Mouse (Mus musculus): ENCODE data around the gene Edar. TPM values are rescaled to one million over a fixed set of nuclear protein-coding genes. Genes with fewer than 3 reads are reported as not detected.

The Edar gene
- polyA plus RNA-seq, 1 experiment, result 0.33 TPM

GRCm38 (mm10) chr10:58640446-58641400, 34.7 kb downstream of the Edar start:
- H3K36me3 ChIP-seq (ENCODE audit: control insufficient read depth, insufficient read depth, low read length), result no peaks in the 10 kb centered on the region
- H3K27me3 ChIP-seq (replicated peaks; ENCODE audit: control insufficient read depth, insufficient read depth, low read length), result no peaks in the 10 kb centered on the region
- peak overlapping the region; percentile 41; the same call in 1 of the 2 replicates for H3K27ac ChIP-seq (ENCODE audit: insufficient read depth, low read depth, low read length)
- 58% methylated on average over 19 of the region's 19 CpGs for WGBS
- TF ChIP-seq POLR2A (IDR thresholded peaks at IDR 0.05; ENCODE audit: low read depth, low read length), result no peak
- TF ChIP-seq CTCF (conservative IDR thresholded peaks at IDR 0.05; ENCODE audit: insufficient read depth, insufficient read length, low read depth, low read length), result no peak
- no peaks in the 10 kb centered on the region for H3K4me1 ChIP-seq (ENCODE audit: control insufficient read depth, insufficient read depth, low read length)
- no peak for DNase-seq
- H3K4me3 ChIP-seq (ENCODE audit: insufficient read depth, low read depth, low read length), result no peak overlapping the region

- 65% methylated on average over 6 of the region's 6 CpGs for WGBS
- no peak for TF ChIP-seq POLR2A (IDR thresholded peaks at IDR 0.05; ENCODE audit: low read depth, low read length)
- no peak for TF ChIP-seq CTCF (conservative IDR thresholded peaks at IDR 0.05; ENCODE audit: insufficient read depth, insufficient read length, low read depth, low read length)
- no peak for DNase-seq
These were observed 36.2 kb downstream of the Edar start for GRCm38 (mm10) chr10:58639291-58639690.

GRCm38 (mm10) chr10:58636431-58637080, 38.9 kb downstream of the Edar start:
- WGBS, result 35% methylated on average over 7 of the region's 7 CpGs
- DNase-seq, result no peak
- no peak overlapping the region for H3K27ac ChIP-seq (ENCODE audit: insufficient read depth, low read depth, low read length)
- H3K4me3 ChIP-seq (ENCODE audit: insufficient read depth, low read depth, low read length), result no peak overlapping the region
- H3K36me3 ChIP-seq (ENCODE audit: control insufficient read depth, insufficient read depth, low read length), result no peaks in the 10 kb centered on the region
- H3K27me3 ChIP-seq (replicated peaks; ENCODE audit: control insufficient read depth, insufficient read depth, low read length), result no peaks in the 10 kb centered on the region
- TF ChIP-seq POLR2A (IDR thresholded peaks at IDR 0.05; ENCODE audit: low read depth, low read length) (no peak), CTCF (conservative IDR thresholded peaks at IDR 0.05; ENCODE audit: insufficient read depth, insufficient read length, low read depth, low read length) (no peak)
- H3K4me1 ChIP-seq (ENCODE audit: control insufficient read depth, insufficient read depth, low read length), result no peaks in the 10 kb centered on the region

More at GRCm38 (mm10) chr10:58639291-58639690, 36.2 kb downstream of the Edar start:
- no peaks in the 10 kb centered on the region for H3K27me3 ChIP-seq (replicated peaks; ENCODE audit: control insufficient read depth, insufficient read depth, low read length)
- no peaks in the 10 kb centered on the region for H3K36me3 ChIP-seq (ENCODE audit: control insufficient read depth, insufficient read depth, low read length)
- no peaks in the 10 kb centered on the region for H3K4me1 ChIP-seq (ENCODE audit: control insufficient read depth, insufficient read depth, low read length)
- H3K4me3 ChIP-seq (ENCODE audit: insufficient read depth, low read depth, low read length), result no peak overlapping the region
- no peak overlapping the region for H3K27ac ChIP-seq (ENCODE audit: insufficient read depth, low read depth, low read length)

- Histone ChIP-seq H3K27ac (ENCODE audit: insufficient read depth, low read depth, low read length) (no peak overlapping the region), H3K27me3 (replicated peaks; ENCODE audit: control insufficient read depth, insufficient read depth, low read length) (no peaks in the 10 kb centered on the region), H3K4me1 (ENCODE audit: control insufficient read depth, insufficient read depth, low read length) (no peaks in the 10 kb centered on the region), H3K4me3 (ENCODE audit: insufficient read depth, low read depth, low read length) (no peak overlapping the region), H3K36me3 (ENCODE audit: control insufficient read depth, insufficient read depth, low read length) (no peaks in the 10 kb centered on the region)
- WGBS, result 86% methylated on average over 2 of the region's 2 CpGs
- DNase-seq, result no peak
- TF ChIP-seq CTCF (conservative IDR thresholded peaks at IDR 0.05; ENCODE audit: insufficient read depth, insufficient read length, low read depth, low read length) (no peak), POLR2A (IDR thresholded peaks at IDR 0.05; ENCODE audit: low read depth, low read length) (no peak)
These were observed 41.9 kb downstream of the Edar start for GRCm38 (mm10) chr10:58633507-58633906.

GRCm38 (mm10) chr10:58627569-58627968, 47.9 kb downstream of the Edar start:
- no peak overlapping the region for H3K4me3 ChIP-seq (ENCODE audit: insufficient read depth, low read depth, low read length)
- H3K36me3 ChIP-seq (ENCODE audit: control insufficient read depth, insufficient read depth, low read length), result no peaks in the 10 kb centered on the region
- H3K27me3 ChIP-seq (replicated peaks; ENCODE audit: control insufficient read depth, insufficient read depth, low read length), result no peaks in the 10 kb centered on the region
- H3K4me1 ChIP-seq (ENCODE audit: control insufficient read depth, insufficient read depth, low read length), result no peaks in the 10 kb centered on the region
- peak; percentile 37 for DNase-seq
- no peak overlapping the region for H3K27ac ChIP-seq (ENCODE audit: insufficient read depth, low read depth, low read length)
- peak; percentile 56 for TF ChIP-seq CTCF (conservative IDR thresholded peaks at IDR 0.05; ENCODE audit: insufficient read depth, insufficient read length, low read depth, low read length)
- no peak for TF ChIP-seq POLR2A (IDR thresholded peaks at IDR 0.05; ENCODE audit: low read depth, low read length)

- Histone ChIP-seq H3K4me3 (ENCODE audit: insufficient read depth, low read depth, low read length) (no peak overlapping the region), H3K27ac (ENCODE audit: insufficient read depth, low read depth, low read length) (no peak overlapping the region), H3K36me3 (ENCODE audit: control insufficient read depth, insufficient read depth, low read length) (no peaks in the 10 kb centered on the region), H3K27me3 (replicated peaks; ENCODE audit: control insufficient read depth, insufficient read depth, low read length) (no peaks in the 10 kb centered on the region), H3K4me1 (ENCODE audit: control insufficient read depth, insufficient read depth, low read length) (no peaks in the 10 kb centered on the region)
- 68% methylated on average over 12 of the region's 12 CpGs for WGBS
- TF ChIP-seq POLR2A (IDR thresholded peaks at IDR 0.05; ENCODE audit: low read depth, low read length) (no peak), CTCF (conservative IDR thresholded peaks at IDR 0.05; ENCODE audit: insufficient read depth, insufficient read length, low read depth, low read length) (no peak)
- DNase-seq, result no peak
These were observed 50.4 kb downstream of the Edar start for GRCm38 (mm10) chr10:58624848-58625711.

Measured in kidney, adult 2 months (tissue).